Mouse (Mus musculus): ENCODE data around the gene Fndc10.
"Not testable (repeated sequence)": the region's sequence is repeated elsewhere in the genome, so short reads cannot be mapped to it uniquely, and the experiment has no call there.

DNA sequence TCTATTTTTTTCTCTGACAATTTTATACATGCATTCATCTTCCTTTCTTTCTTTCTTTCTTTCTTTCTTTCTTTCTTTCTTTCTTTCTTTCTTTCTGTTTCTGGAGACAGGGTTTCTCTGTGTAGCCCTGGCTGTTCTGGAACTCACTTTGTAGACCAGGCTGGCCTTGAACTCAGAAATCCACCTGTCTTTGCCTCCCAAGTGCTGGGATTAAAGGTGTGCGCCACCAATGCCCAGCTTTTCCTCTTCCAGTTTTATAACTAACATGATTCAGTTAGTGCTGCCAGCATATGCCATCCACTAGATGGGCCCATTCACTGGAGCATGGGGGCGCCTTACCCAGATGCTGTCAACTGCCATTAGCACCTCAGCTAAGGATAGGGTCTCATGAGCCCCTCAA lies 48.8 kb upstream of the Fndc10 start, which contains the start of gene Gm10563:
- not testable (repeated sequence) for TF ChIP-seq FOSL1 (IDR thresholded peaks at IDR 0.05; ENCODE audit: insufficient read depth, low read length, poor library complexity, severe bottlenecking); CTCF (IDR thresholded peaks at IDR 0.05; ENCODE audit: control insufficient read depth, insufficient read depth, insufficient read length); CEBPB (IDR thresholded peaks at IDR 0.05; ENCODE audit: low read depth)
